Mouse (Mus musculus): ENCODE results near the gene Cd163l1. TPM values are rescaled to one million over a fixed set of nuclear protein-coding genes. Genes with fewer than 3 reads are reported as not detected.

The Cd163l1 gene
- polyA plus RNA-seq, 1 experiment from 2014 or later, result not detected

DNA sequence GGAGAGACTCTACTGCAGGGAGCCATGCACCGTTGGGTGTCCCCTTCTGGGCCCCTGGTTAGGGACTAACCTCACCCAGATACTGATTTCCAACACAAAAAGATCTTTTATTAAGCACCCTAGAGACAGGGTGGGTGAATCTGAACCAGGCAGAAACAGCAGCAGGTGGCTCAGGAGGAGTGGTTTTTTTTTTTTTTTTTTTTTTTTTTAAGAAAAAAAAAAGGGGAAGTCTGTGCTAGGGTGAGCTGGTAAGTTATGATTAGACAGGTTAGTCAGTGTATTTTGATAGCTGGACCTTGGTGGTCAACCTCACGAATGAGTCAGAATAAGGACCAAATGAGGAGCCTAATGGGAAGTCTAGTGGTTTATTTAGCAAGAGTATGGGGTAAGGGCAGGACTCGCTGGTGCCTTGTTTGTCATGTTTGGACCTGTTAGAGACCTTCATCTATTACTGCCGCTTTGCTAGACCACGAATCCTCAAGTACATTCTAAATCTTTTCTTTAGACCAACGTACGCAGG is 35.8 kb downstream of the Cd163l1 start:
- H3K9ac ChIP-seq (ENCODE audit: low read length), result no peak overlapping the region
- 88% methylated on average over 7 of the region's 7 CpGs for WGBS
- H3K27me3 ChIP-seq (replicated peaks; ENCODE audit: control insufficient read depth, insufficient read depth, low read length), result no peaks in the 10 kb centered on the region
- no peak overlapping the region for H3K4me3 ChIP-seq (ENCODE audit: low read depth, low read length)
- DNase-seq (ENCODE audit: low spot score) (no peak), ATAC-seq (no peak)
- H3K27ac ChIP-seq (ENCODE audit: low read depth, low read length), result no peak overlapping the region
- H3K36me3 ChIP-seq (ENCODE audit: control insufficient read depth, insufficient read depth, low read length), result no peaks in the 10 kb centered on the region
- H3K4me1 ChIP-seq (ENCODE audit: control insufficient read depth, insufficient read depth, low read length), result no peaks in the 10 kb centered on the region
- H3K4me2 ChIP-seq (ENCODE audit: low read length), result no peak overlapping the region
- no peaks in the 10 kb centered on the region for H3K9me3 ChIP-seq (replicated peaks; ENCODE audit: control insufficient read depth, low read length)

Other genes with a start within 250 kb of the Cd163l1 start
- 0.51 and 0.86 TPM in 2 replicates for gene 6430531B16Rik, start 239.5 kb upstream of the Cd163l1 start, polyA plus RNA-seq (2014; fragmentation: Nextera tagmentation; extraction: Ambion mirVana)
- 1.3 and 2.1 TPM in 2 replicates for gene Adam8, start 225.7 kb upstream of the Cd163l1 start, polyA plus RNA-seq (2014; fragmentation: Nextera tagmentation; extraction: Ambion mirVana)
- 52.5 and 53.6 TPM in 2 replicates for gene Zfp511, start 181.9 kb upstream of the Cd163l1 start, polyA plus RNA-seq (2014; fragmentation: Nextera tagmentation; extraction: Ambion mirVana)
- gene Tubgcp2, start 181.6 kb upstream of the Cd163l1 start, polyA plus RNA-seq (2014; fragmentation: Nextera tagmentation; extraction: Ambion mirVana), result 64.3 and 67.7 TPM in 2 replicates
- 0.93 and 1.2 TPM in 2 replicates for gene Msx3, start 169.2 kb upstream of the Cd163l1 start, polyA plus RNA-seq (2014; fragmentation: Nextera tagmentation; extraction: Ambion mirVana)
- 114 and 141 TPM in 2 replicates for gene Caly, start 135.7 kb upstream of the Cd163l1 start, polyA plus RNA-seq (2014; fragmentation: Nextera tagmentation; extraction: Ambion mirVana)
- gene Prap1, start 124.9 kb upstream of the Cd163l1 start, polyA plus RNA-seq (2014; fragmentation: Nextera tagmentation; extraction: Ambion mirVana), result not detected in 2 replicates
- 19.7 and 23.9 TPM in 2 replicates for gene Fuom, start 115.8 kb upstream of the Cd163l1 start, polyA plus RNA-seq (2014; fragmentation: Nextera tagmentation; extraction: Ambion mirVana)
- 7.2 and 8.8 TPM in 2 replicates for gene Paox, start 102.5 kb upstream of the Cd163l1 start, polyA plus RNA-seq (2014; fragmentation: Nextera tagmentation; extraction: Ambion mirVana)
- 138 and 154 TPM in 2 replicates for gene Echs1, start 101.8 kb upstream of the Cd163l1 start, polyA plus RNA-seq (2014; fragmentation: Nextera tagmentation; extraction: Ambion mirVana)
- gene Mtg1, start 80.7 kb upstream of the Cd163l1 start, polyA plus RNA-seq (2014; fragmentation: Nextera tagmentation; extraction: Ambion mirVana), result 40.7 and 42.9 TPM in 2 replicates
- 7.9 and 9.7 TPM in 2 replicates for gene Sprn, start 63.4 kb upstream of the Cd163l1 start, polyA plus RNA-seq (2014; fragmentation: Nextera tagmentation; extraction: Ambion mirVana)
- not detected in 2 replicates for gene Olfr522, start 53.5 kb upstream of the Cd163l1 start, polyA plus RNA-seq (2014; fragmentation: Nextera tagmentation; extraction: Ambion mirVana)
- gene Olfr523, start 45.0 kb upstream of the Cd163l1 start, polyA plus RNA-seq (2014; fragmentation: Nextera tagmentation; extraction: Ambion mirVana), result not detected in 2 replicates
- gene Olfr524, start 12.3 kb upstream of the Cd163l1 start, polyA plus RNA-seq (2014; fragmentation: Nextera tagmentation; extraction: Ambion mirVana), result not detected in 2 replicates
- not detected in 2 replicates for gene 5830411N06Rik, start 29.0 kb downstream of the Cd163l1 start, polyA plus RNA-seq (2014; fragmentation: Nextera tagmentation; extraction: Ambion mirVana)
- gene Olfr525, start 102.6 kb downstream of the Cd163l1 start, polyA plus RNA-seq (2014; fragmentation: Nextera tagmentation; extraction: Ambion mirVana), result not detected in 2 replicates
- not detected in 2 replicates for gene Olfr527, start 115.8 kb downstream of the Cd163l1 start, polyA plus RNA-seq (2014; fragmentation: Nextera tagmentation; extraction: Ambion mirVana)
- not detected in 2 replicates for gene Olfr60, start 143.4 kb downstream of the Cd163l1 start, polyA plus RNA-seq (2014; fragmentation: Nextera tagmentation; extraction: Ambion mirVana)
- not detected in 2 replicates for gene Olfr530, start 158.1 kb downstream of the Cd163l1 start, polyA plus RNA-seq (2014; fragmentation: Nextera tagmentation; extraction: Ambion mirVana)
- gene Olfr531, start 184.7 kb downstream of the Cd163l1 start, polyA plus RNA-seq (2014; fragmentation: Nextera tagmentation; extraction: Ambion mirVana), result not detected in 2 replicates
- not detected in 2 replicates for gene Olfr532, start 203.4 kb downstream of the Cd163l1 start, polyA plus RNA-seq (2014; fragmentation: Nextera tagmentation; extraction: Ambion mirVana)
- gene Olfr533, start 245.1 kb downstream of the Cd163l1 start, polyA plus RNA-seq (2014; fragmentation: Nextera tagmentation; extraction: Ambion mirVana), result not detected in 2 replicates

Measured in forebrain, embryonic 14.5 days (tissue).